Mouse (Mus musculus) megakaryocyte, embryonic 14.5 days (primary cell): Measurements from ENCODE around the gene Rgl3.

Experiments
- FLI1 ChIP-seq: IDR thresholded peaks from 2 replicates; pipeline ENCODE4 v1.6.1; 2012; ENCODE audit warnings: low read length, inconsistent platforms, mixed read lengths
- GATA1 ChIP-seq: IDR thresholded peaks from 3 replicates; pipeline ENCODE4 v1.6.1; 2012; ENCODE audit warnings: mixed read lengths, low read length, inconsistent platforms, borderline replicate concordance

GRCm38 (mm10) chr9:21943046-21943445 is 46.2 kb downstream of the Rgl3 start:
- TF ChIP-seq GATA1 (no peak), FLI1 (no peak)
